Mouse (Mus musculus) lung, embryonic 15.5 days (tissue): ENCODE data around the gene Phlda3. TPM values are rescaled to one million over a fixed set of nuclear protein-coding genes. Genes with fewer than 3 reads are reported as not detected.

Experiments used
- ATAC-seq: fragments of 200-750 bp; cut with Nextera tagmentation; 2 replicates; pipeline ENCODE4 v1.8.0; 2017; ENCODE audit warnings: moderate number of reproducible peaks, borderline replicate concordance; ENCODE audit not compliant: low FRiP score, low TSS enrichment; ENCODE audit errors: extremely low read depth
- H3K27ac ChIP-seq: fragments of 300-500 bp; sonication (generic); 2 replicates; pipeline ENCODE4 v1.5.1; 2015; ENCODE audit warnings: moderate library complexity, mild to moderate bottlenecking, inconsistent platforms
- H3K27me3 ChIP-seq: fragments of 300-500 bp; sonication (generic); 2 replicates; pipeline ENCODE4 v1.6.1; 2015; ENCODE audit warnings: inconsistent platforms
- H3K36me3 ChIP-seq: fragments of 300-500 bp; sonication (generic); 2 replicates; pipeline ENCODE4 v1.6.1; 2015; ENCODE audit warnings: inconsistent platforms
- H3K4me1 ChIP-seq: fragments of 300-500 bp; sonication (generic); 2 replicates; pipeline ENCODE4 v1.6.1; 2015; ENCODE audit warnings: inconsistent platforms
- H3K4me2 ChIP-seq: fragments of 300-500 bp; sonication (generic); 2 replicates; pipeline ENCODE4 v1.6.1; 2015; ENCODE audit warnings: inconsistent platforms, mild to moderate bottlenecking, moderate library complexity
- H3K4me3 ChIP-seq: fragments of 300-500 bp; sonication (generic); 2 replicates; pipeline ENCODE4 v1.5.1; 2015; ENCODE audit warnings: mild to moderate bottlenecking, inconsistent platforms
- H3K9ac ChIP-seq: fragments of 300-500 bp; sonication (generic); 2 replicates; pipeline ENCODE4 v1.6.1; 2015; ENCODE audit warnings: inconsistent platforms
- H3K9me3 ChIP-seq: fragments of 300-500 bp; sonication (generic); 2 replicates; pipeline ENCODE4 v1.6.1; 2016; ENCODE audit warnings: inconsistent platforms
- WGBS: fragments of 180-500 bp; shearing (Covaris S2); methylation state at CpG from one replicate; pipeline ENCODE4 v1.1.7; 2015; 5-methylcytosine and 5-hydroxymethylcytosine counted together
- polyA plus RNA-seq: library from polyadenylated mRNA; unstranded; fragments of >200 nt; fragmentation: Nextera tagmentation; extraction: Ambion mirVana; gene quantifications from 2 replicates; pipeline ENCODE4 v1.2.1, GENCODE M21; 2015

Gene Phlda3
- polyA plus RNA-seq, 1 experiment from 2014 or later, result 79.9 TPM

- Histone ChIP-seq H3K9ac (peak overlapping the region; percentile 80), H3K9me3 (no peaks in the 10 kb centered on the region), H3K4me1 (peaks cover 77% of the 10 kb centered on the region), H3K36me3 (no peaks in the 10 kb centered on the region), H3K27me3 (no peaks in the 10 kb centered on the region), H3K4me3 (peak overlapping the region; percentile 68), H3K4me2 (peak overlapping the region; percentile 66), H3K27ac (peak overlapping the region; percentile 97)
- ATAC-seq, result no peak
- 19% methylated on average over 7 of the region's 7 CpGs for WGBS
Observed at GRCm38 (mm10) chr1:135731393-135731792, 34.5 kb upstream of the Phlda3 start.

GRCm38 (mm10) chr1:135731897-135732684 lies 33.8 kb upstream of the Phlda3 start:
- Histone ChIP-seq H3K9me3 (no peaks in the 10 kb centered on the region), H3K4me1 (peaks cover 84% of the 10 kb centered on the region), H3K36me3 (no peaks in the 10 kb centered on the region), H3K4me3 (peak overlapping the region; percentile 68), H3K27me3 (no peaks in the 10 kb centered on the region), H3K9ac (peak overlapping the region; percentile 80), H3K27ac (peak overlapping the region; percentile 97), H3K4me2 (peak overlapping the region; percentile 66)
- ATAC-seq, result peak; percentile 79
- WGBS, result 10% methylated on average over 11 of the region's 11 CpGs

GRCm38 (mm10) chr1:135734225-135734937 lies 31.5 kb upstream of the Phlda3 start:
- peak overlapping the region; percentile 28 for H3K4me2 ChIP-seq
- peak overlapping the region; percentile 21 for H3K9ac ChIP-seq
- no peaks in the 10 kb centered on the region for H3K27me3 ChIP-seq
- no peak overlapping the region for H3K4me3 ChIP-seq
- H3K4me1 ChIP-seq, result peaks cover 94% of the 10 kb centered on the region
- H3K9me3 ChIP-seq, result no peaks in the 10 kb centered on the region
- no peaks in the 10 kb centered on the region for H3K36me3 ChIP-seq
- peak overlapping the region; percentile 97 for H3K27ac ChIP-seq
- peak; percentile 50 for ATAC-seq
- WGBS, result 12% methylated on average over 5 of the region's 7 CpGs

GRCm38 (mm10) chr1:135735460-135735859 lies 30.5 kb upstream of the Phlda3 start:
- Histone ChIP-seq H3K27me3 (no peaks in the 10 kb centered on the region), H3K9me3 (no peaks in the 10 kb centered on the region), H3K4me1 (peaks cover 96% of the 10 kb centered on the region), H3K27ac (peak overlapping the region; percentile 97), H3K4me2 (peak overlapping the region; percentile 28), H3K4me3 (peak overlapping the region; percentile 2; the same call in 1 of the 2 replicates), H3K36me3 (no peaks in the 10 kb centered on the region), H3K9ac (peak overlapping the region; percentile 21; the same call in 1 of the 2 replicates)
- ATAC-seq, result no peak
- WGBS, result 28% methylated on average over 6 of the region's 6 CpGs

GRCm38 (mm10) chr1:135744987-135745386 lies 20.9 kb upstream of the Phlda3 start:
- Histone ChIP-seq H3K4me3 (no peak overlapping the region), H3K27me3 (no peaks in the 10 kb centered on the region), H3K4me2 (no peak overlapping the region), H3K27ac (peak overlapping the region; percentile 48), H3K9ac (no peak overlapping the region), H3K4me1 (peaks cover 49% of the 10 kb centered on the region), H3K36me3 (peaks cover 48% of the 10 kb centered on the region), H3K9me3 (no peaks in the 10 kb centered on the region)
- ATAC-seq, result no peak
- 71% methylated on average over 7 of the region's 7 CpGs for WGBS

- Histone ChIP-seq H3K4me2 (no peak overlapping the region), H3K36me3 (peaks cover 60% of the 10 kb centered on the region), H3K27ac (peak overlapping the region; percentile 48; the same call in 1 of the 2 replicates), H3K27me3 (no peaks in the 10 kb centered on the region), H3K4me3 (no peak overlapping the region), H3K4me1 (peaks cover 37% of the 10 kb centered on the region), H3K9me3 (no peaks in the 10 kb centered on the region), H3K9ac (no peak overlapping the region)
- peak; percentile 30; the same call in 1 of the 2 replicates for ATAC-seq
- WGBS, result 43% methylated on average over 4 of the region's 4 CpGs
Observed at GRCm38 (mm10) chr1:135746248-135746647, 19.7 kb upstream of the Phlda3 start.

GRCm38 (mm10) chr1:135752737-135753348 lies 13.1 kb upstream of the Phlda3 start:
- peaks cover 40% of the 10 kb centered on the region for H3K36me3 ChIP-seq
- H3K27ac ChIP-seq, result peak overlapping the region; percentile 34
- H3K4me3 ChIP-seq, result no peak overlapping the region
- H3K4me1 ChIP-seq, result peaks cover 19% of the 10 kb centered on the region; the same call in 1 of the 2 replicates
- ATAC-seq, result peak; percentile 96
- no peaks in the 10 kb centered on the region for H3K27me3 ChIP-seq
- no peak overlapping the region for H3K4me2 ChIP-seq
- WGBS, result 9% methylated on average over 10 of the region's 10 CpGs
- H3K9ac ChIP-seq, result no peak overlapping the region
- H3K9me3 ChIP-seq, result no peaks in the 10 kb centered on the region

GRCm38 (mm10) chr1:135755287-135755686 lies 10.6 kb upstream of the Phlda3 start:
- peak; percentile 37; the same call in 1 of the 2 replicates for ATAC-seq
- peaks cover 19% of the 10 kb centered on the region; the same call in 1 of the 2 replicates for H3K4me1 ChIP-seq
- H3K27me3 ChIP-seq, result no peaks in the 10 kb centered on the region
- peaks cover 16% of the 10 kb centered on the region for H3K36me3 ChIP-seq
- H3K4me3 ChIP-seq, result no peak overlapping the region
- H3K4me2 ChIP-seq, result no peak overlapping the region
- WGBS, result 42% methylated on average over 9 of the region's 9 CpGs
- no peak overlapping the region for H3K9ac ChIP-seq
- H3K27ac ChIP-seq, result peak overlapping the region; percentile 32
- no peaks in the 10 kb centered on the region for H3K9me3 ChIP-seq

GRCm38 (mm10) chr1:135755913-135756312 lies 10.0 kb upstream of the Phlda3 start:
- Histone ChIP-seq H3K4me1 (peaks cover 19% of the 10 kb centered on the region; the same call in 1 of the 2 replicates), H3K4me2 (no peak overlapping the region), H3K9ac (no peak overlapping the region), H3K36me3 (peaks cover 9% of the 10 kb centered on the region), H3K27me3 (no peaks in the 10 kb centered on the region), H3K9me3 (no peaks in the 10 kb centered on the region), H3K4me3 (no peak overlapping the region), H3K27ac (peak overlapping the region; percentile 32; the same call in 1 of the 2 replicates)
- WGBS, result 76% methylated on average over 3 of the region's 3 CpGs
- ATAC-seq, result no peak

GRCm38 (mm10) chr1:135757287-135757686 lies 8.6 kb upstream of the Phlda3 start:
- no peaks in the 10 kb centered on the region for H3K9me3 ChIP-seq
- no peaks in the 10 kb centered on the region for H3K27me3 ChIP-seq
- peaks cover 19% of the 10 kb centered on the region; the same call in 1 of the 2 replicates for H3K4me1 ChIP-seq
- no peaks in the 10 kb centered on the region for H3K36me3 ChIP-seq
- no peak overlapping the region for H3K27ac ChIP-seq
- no peak overlapping the region for H3K4me2 ChIP-seq
- no peak overlapping the region for H3K9ac ChIP-seq
- no peak for ATAC-seq
- WGBS, result 69% methylated on average over 8 of the region's 8 CpGs
- H3K4me3 ChIP-seq, result no peak overlapping the region

GRCm38 (mm10) chr1:135759685-135760084 lies 6.2 kb upstream of the Phlda3 start:
- no peak for ATAC-seq
- Histone ChIP-seq H3K4me3 (no peak overlapping the region), H3K27me3 (no peaks in the 10 kb centered on the region), H3K4me2 (no peak overlapping the region), H3K9ac (no peak overlapping the region), H3K27ac (no peak overlapping the region), H3K9me3 (no peaks in the 10 kb centered on the region), H3K36me3 (no peaks in the 10 kb centered on the region), H3K4me1 (peaks cover 23% of the 10 kb centered on the region)
- 77% methylated on average over 4 of the region's 4 CpGs for WGBS
